In the genomic region with DNA sequence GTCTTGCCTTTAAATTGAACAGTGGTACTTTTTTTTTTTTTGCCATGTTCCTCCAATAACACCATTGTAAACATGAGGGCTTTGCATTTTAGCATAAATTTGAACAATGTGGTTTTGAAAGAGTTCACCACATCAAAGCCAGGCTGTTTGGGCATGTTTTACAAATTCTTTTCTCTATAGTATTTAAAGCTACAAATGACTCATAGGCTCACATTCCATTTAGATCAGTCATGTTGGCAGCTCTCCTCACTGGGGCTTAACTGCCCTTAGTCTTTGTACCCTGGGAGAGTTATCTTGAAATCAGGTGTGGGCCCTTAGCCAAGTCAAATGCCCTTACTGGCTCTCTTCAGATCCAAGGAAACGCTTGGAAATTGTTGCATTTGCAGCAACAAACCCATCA, we compare ENCODE assay signal across 10 mouse cellular contexts.
A peak's percentile ranks its signal among the peaks of the same experiment; 100 is the strongest.
DNase-seq lines count a peak whose midpoint lies in the region; ATAC-seq and TF ChIP-seq lines count a peak whose summit lies in the region.
"Had no signal": no experiment of that assay in that cellular context is flagged by ENCODE, and none has a peak within 500 bp of the region (broad histone marks: within the 10 kb centered on the region; RNA-seq: fewer than 3 reads in every experiment).

No protein-coding gene starts in this region.

- no peak overlapping the region for H3K27ac ChIP-seq in heart, postnatal 0 days (ENCODE audit: low read depth)
- H3K27ac ChIP-seq in heart, embryonic 11.5 days (ENCODE audit: low read depth, low read length) = no peak overlapping the region
- no peak overlapping the region for H3K27ac ChIP-seq in intestine, embryonic 16.5 days (ENCODE audit: low read length)
- peak overlapping the region; percentile 77 for H3K27ac ChIP-seq in lung, embryonic 16.5 days (ENCODE audit: low read length)

- peak; percentile 40 for DNase-seq in heart, postnatal 0 days (ENCODE audit: low spot score)
- peak; percentile 95 for DNase-seq in NIH3T3 (ENCODE audit: low read depth)
- DNase-seq in embryo, embryonic 10.5 days (ENCODE audit: low spot score) = no peak
- DNase-seq in c-Kit-positive CD71-positive TER-119-positive erythroid progenitor cells, embryonic 14.5 days (ENCODE audit: low spot score) = no peak
- DNase-seq: cerebellum, postnatal 36 days had no signal

- no peaks in the 10 kb centered on the region for H3K36me3 ChIP-seq in heart, postnatal 0 days (replicated peaks; ENCODE audit: control insufficient read depth, insufficient read depth, low read length)
- no peaks in the 10 kb centered on the region for H3K36me3 ChIP-seq in heart, embryonic 11.5 days (ENCODE audit: control insufficient read depth, insufficient read depth, low read length)
- no peaks in the 10 kb centered on the region for H3K36me3 ChIP-seq in intestine, embryonic 16.5 days (ENCODE audit: control insufficient read depth, insufficient read depth, low read length)
- H3K36me3 ChIP-seq in lung, embryonic 16.5 days (ENCODE audit: control insufficient read depth, insufficient read depth, low read length) = no peaks in the 10 kb centered on the region

- ATAC-seq in heart, postnatal 0 days (ENCODE audit: insufficient read depth, low read depth) = peak; percentile 63; the same call in 1 of the 2 replicates
- no peak for ATAC-seq in heart, embryonic 11.5 days (replicated peaks; ENCODE audit: insufficient number of reproducible peaks, low FRiP score, low TSS enrichment)
- ATAC-seq in intestine, embryonic 16.5 days = peak; percentile 93
- ATAC-seq in lung, embryonic 16.5 days (ENCODE audit: low read depth) = peak; percentile 86
- ATAC-seq in megakaryocyte progenitor cell, adult 5-6 weeks (replicated peaks; ENCODE audit: poor library complexity) = no peak

- no peak overlapping the region for H3K9ac ChIP-seq in heart, postnatal 0 days (replicated peaks; ENCODE audit: low read depth, low read length)
- H3K9ac ChIP-seq in heart, embryonic 11.5 days (ENCODE audit: low read depth, low read length) = no peak overlapping the region
- no peak overlapping the region for H3K9ac ChIP-seq in intestine, embryonic 16.5 days (ENCODE audit: low read depth, low read length)
- H3K9ac ChIP-seq in lung, embryonic 16.5 days (ENCODE audit: low read length) = no peak overlapping the region

- H3K9me3 ChIP-seq in heart, postnatal 0 days (replicated peaks; ENCODE audit: control insufficient read depth, low read length) = no peaks in the 10 kb centered on the region
- H3K9me3 ChIP-seq in heart, embryonic 11.5 days (replicated peaks; ENCODE audit: control insufficient read depth, low read length) = no peaks in the 10 kb centered on the region
- H3K9me3 ChIP-seq in intestine, embryonic 16.5 days (ENCODE audit: control insufficient read depth, low read length) = no peaks in the 10 kb centered on the region
- H3K9me3 ChIP-seq in lung, embryonic 16.5 days (ENCODE audit: control insufficient read depth, low read length) = no peaks in the 10 kb centered on the region
- H3K9me3 ChIP-seq: G1E had no signal

- H3K27me3 ChIP-seq in heart, postnatal 0 days (ENCODE audit: control insufficient read depth, insufficient read depth, low read length) = no peaks in the 10 kb centered on the region
- H3K27me3 ChIP-seq in heart, embryonic 11.5 days (ENCODE audit: control insufficient read depth, insufficient read depth, low read length) = no peaks in the 10 kb centered on the region
- H3K27me3 ChIP-seq in intestine, embryonic 16.5 days (replicated peaks; ENCODE audit: control insufficient read depth, insufficient read depth, low read length) = no peaks in the 10 kb centered on the region
- no peaks in the 10 kb centered on the region for H3K27me3 ChIP-seq in lung, embryonic 16.5 days (ENCODE audit: control insufficient read depth, insufficient read depth, low read depth, low read length)

- no peak for TF ChIP-seq EP300 in heart, postnatal 0 days (IDR thresholded peaks at IDR 0.05; ENCODE audit: low read depth)

- 13% methylated on average over 1 of the region's 1 CpGs for WGBS in heart, postnatal 0 days
- WGBS in heart, embryonic 11.5 days (ENCODE audit: insufficient replicate concordance) = 21% methylated on average over 1 of the region's 1 CpGs
- 24% methylated on average over 1 of the region's 1 CpGs for WGBS in intestine, embryonic 16.5 days
- 19% methylated on average over 1 of the region's 1 CpGs for WGBS in lung, embryonic 16.5 days

- no peak overlapping the region for H3K4me2 ChIP-seq in heart, postnatal 0 days (ENCODE audit: low read depth, low read length)
- H3K4me2 ChIP-seq in heart, embryonic 11.5 days = no peak overlapping the region
- H3K4me2 ChIP-seq in intestine, embryonic 16.5 days (ENCODE audit: low read depth, low read length) = no peak overlapping the region
- H3K4me2 ChIP-seq in lung, embryonic 16.5 days (ENCODE audit: low read depth, low read length) = no peak overlapping the region

- no peak overlapping the region for H3K4me3 ChIP-seq in heart, postnatal 0 days (ENCODE audit: low read depth, low read length)
- no peak overlapping the region for H3K4me3 ChIP-seq in heart, embryonic 11.5 days (ENCODE audit: low read depth, low read length)
- H3K4me3 ChIP-seq in intestine, embryonic 16.5 days (ENCODE audit: low read length) = no peak overlapping the region
- H3K4me3 ChIP-seq in lung, embryonic 16.5 days (ENCODE audit: low read length) = no peak overlapping the region

- peaks cover 10% of the 10 kb centered on the region; the same call in 1 of the 2 replicates for H3K4me1 ChIP-seq in heart, postnatal 0 days (ENCODE audit: control insufficient read depth, insufficient read depth)
- H3K4me1 ChIP-seq in heart, embryonic 11.5 days (ENCODE audit: control insufficient read depth, insufficient read depth, low read length) = no peaks in the 10 kb centered on the region
- 0 out of 2 replicates have a peak, but pooled peaks cover 4% of the 10 kb centered on the region for H3K4me1 ChIP-seq in intestine, embryonic 16.5 days (ENCODE audit: control insufficient read depth, insufficient read depth, low read length)
- H3K4me1 ChIP-seq in lung, embryonic 16.5 days (replicated peaks; ENCODE audit: control insufficient read depth, insufficient read depth, low read length) = peaks cover 11% of the 10 kb centered on the region

- TF ChIP-seq CTCF in heart, postnatal 0 days (IDR thresholded peaks at IDR 0.05; ENCODE audit: low read depth) = no peak

Comparison
In these comparisons a context has a peak if more than half of its experiments do, and no peak if none do; other contexts are left out.
1. ATAC-seq: peak in heart, postnatal 0 days (single experiment), intestine, embryonic 16.5 days (single experiment) and lung, embryonic 16.5 days (single experiment); none in heart, embryonic 11.5 days (single experiment) and megakaryocyte progenitor cell, adult 5-6 weeks (single experiment).
2. DNase-seq: peak in heart, postnatal 0 days (single experiment) and NIH3T3 (single experiment); none in embryo, embryonic 10.5 days (single experiment) and c-Kit-positive CD71-positive TER-119-positive erythroid progenitor cells, embryonic 14.5 days (single experiment).